Mouse (Mus musculus) MN1 (cell line): ENCODE results near the gene Camta1.

Experiments used
- DNase-seq: peaks from one replicate; pipeline ENCODE4 v3.0.0-alpha.2; 2016; ENCODE audit warnings: low spot score

Camta1 gene

DNA sequence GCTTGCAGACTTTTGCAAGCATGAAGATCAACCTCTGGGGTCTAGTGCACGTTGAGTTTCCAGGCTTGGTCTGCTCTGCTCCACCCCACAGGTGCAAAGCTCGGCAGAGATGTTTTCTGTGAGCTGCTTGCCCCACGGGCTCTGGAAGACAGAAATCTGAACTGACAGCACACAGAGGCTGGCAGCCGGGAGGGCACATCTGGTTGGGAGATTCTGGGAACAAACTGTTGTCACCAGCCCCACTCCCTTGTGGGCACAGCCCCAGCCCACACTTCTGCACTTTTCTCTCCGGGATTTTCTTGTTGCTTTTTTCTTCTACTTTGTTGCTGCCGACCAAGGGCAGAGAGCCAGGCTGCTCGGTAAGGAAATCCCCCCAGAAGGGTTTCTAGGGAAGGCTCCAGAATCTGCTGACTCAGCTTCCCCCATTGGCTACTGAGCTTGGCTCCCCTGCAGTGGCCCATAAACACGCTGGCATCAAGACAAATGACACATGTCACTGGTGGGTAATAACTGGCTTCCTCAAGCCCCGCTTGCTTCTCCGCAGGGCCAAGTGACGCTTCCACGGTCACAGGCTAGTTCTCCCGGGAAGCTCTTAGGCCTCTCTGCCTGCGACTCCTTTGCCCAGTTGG is 597.8 kb downstream of the Camta1 start:
- no peak for DNase-seq

DNA sequence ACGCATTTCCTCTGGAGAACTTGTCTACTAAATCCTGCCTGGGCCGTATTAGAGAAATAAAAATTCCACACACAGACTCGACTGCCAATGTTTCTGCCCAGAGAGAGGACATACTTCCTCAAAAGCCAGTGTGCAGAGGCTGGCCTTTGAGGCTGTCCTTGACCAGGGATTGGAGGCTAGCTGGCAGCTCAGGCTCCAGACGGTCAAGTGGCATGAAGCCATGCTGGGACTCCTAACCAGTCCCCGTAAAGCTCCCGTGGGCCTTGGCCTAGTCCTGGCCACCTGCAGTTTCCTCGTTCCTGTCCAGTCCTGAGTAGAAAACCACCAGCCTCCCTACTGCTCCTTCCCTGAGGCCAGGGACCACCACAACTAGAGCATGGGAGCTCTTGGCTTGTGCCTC is 598.6 kb downstream of the Camta1 start:
- DNase-seq = no peak

DNA sequence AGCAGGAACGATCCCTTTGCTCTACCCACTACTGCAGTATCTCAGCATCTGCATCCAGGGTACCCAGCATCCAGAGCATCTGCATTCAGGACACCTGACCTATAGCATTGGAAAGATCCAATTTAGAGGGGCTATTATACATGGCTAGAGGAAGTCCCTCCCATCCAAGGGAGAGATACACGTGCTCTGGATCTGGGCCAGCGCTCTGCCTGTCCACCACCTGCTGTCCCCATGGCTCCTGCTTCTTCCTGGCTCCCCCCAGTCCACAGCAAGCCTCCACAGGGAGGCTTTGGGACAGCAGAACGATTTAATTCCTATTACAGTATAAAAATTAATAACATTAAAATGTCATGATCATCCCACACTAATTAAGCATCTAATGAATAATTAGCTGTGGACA is 605.1 kb downstream of the Camta1 start:
- no peak for DNase-seq

DNA sequence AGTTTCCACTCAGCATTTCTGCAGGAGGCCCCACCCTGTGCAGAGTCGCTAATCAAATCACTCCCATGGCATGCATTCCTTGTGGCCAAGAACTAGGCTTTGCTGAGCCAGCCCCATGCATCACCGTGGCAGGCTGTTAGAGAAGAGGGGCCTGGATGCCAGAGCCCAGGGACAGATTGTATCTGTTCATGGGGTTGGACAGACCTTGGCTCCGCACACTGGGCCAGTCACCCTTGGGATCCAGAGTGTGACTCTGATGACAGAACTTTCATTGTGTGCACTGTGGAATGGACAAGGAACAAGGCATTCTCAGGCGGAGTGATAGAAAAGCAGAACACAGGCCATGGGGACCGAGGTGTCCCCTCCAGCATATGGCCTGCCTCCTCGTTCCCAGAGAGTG is 610.9 kb downstream of the Camta1 start:
- no peak for DNase-seq

DNA sequence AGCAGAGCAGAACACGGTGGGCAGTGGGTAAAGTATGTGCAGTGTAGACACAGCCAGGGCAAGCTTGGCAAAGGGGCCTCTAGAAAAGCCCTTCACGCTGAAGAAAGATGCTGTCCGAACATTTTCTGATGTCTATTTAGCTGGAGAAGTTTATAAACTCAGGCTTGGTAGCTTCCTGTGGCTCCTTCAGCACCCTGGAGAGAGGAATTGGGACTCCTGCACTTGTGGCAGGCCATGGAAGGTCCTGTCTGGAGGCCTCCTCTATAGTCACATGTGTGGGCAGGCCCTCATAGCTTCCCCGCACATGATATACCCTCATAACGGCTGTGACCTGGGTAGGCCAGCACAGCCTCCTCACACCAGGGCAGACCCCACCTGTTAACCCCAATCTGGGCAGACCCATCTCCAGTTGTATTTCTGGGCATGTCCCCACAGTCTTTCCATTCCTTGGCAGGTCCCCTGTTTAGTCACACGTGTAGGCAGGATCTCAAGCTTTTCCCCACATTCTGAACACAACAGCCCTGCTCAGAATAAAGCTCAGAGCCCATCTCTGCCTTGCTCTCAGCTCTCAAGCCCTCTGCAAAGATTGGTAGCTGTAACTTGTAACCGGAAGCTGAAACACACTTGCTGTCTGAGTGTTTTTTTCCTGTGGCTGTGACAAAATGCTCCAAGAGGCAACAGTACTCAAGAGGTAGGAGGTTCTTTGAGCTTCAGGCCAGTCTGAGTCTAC is 616.4 kb downstream of the Camta1 start:
- no peak for DNase-seq

DNA sequence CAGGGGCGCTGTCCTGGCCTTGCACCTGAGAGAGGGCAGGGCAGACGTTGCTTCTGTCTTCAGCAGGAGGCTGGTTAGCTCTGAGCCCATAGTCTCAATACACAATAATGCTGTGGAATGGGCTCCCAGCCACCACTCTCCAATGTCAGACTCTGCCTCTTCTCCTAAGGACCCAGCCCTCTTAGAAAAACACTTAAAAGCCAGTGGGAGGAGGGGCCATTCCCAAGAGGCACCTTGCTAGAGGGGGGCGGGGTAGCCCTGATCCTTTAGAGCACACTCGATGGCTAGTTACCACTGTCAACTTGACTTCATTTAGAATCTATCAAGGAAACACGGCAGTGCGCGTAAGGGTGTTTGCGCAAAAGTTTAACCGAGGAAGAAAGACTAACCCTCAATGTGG is 618.2 kb downstream of the Camta1 start:
- DNase-seq = no peak

DNA sequence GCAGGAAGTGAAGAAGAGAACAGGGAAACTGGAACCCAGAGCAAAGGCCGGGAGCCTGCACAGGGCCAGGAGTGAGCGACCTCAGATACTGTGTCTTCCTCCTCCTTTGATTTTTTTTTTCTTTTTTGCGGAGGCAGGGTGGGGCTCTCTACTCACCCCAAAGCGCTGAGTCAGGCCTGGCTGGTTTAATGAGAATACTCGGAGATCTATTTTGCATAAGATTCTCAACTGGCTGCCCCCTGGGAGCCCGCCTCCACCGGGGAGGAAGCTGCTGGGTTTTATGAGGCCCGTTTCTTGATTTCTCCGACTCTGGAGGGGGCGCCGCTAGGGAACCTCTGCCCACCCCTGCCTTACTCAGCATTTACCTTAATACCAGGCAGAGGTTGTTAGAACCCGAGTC is 618.9 kb downstream of the Camta1 start:
- peak; percentile 60 for DNase-seq

DNA sequence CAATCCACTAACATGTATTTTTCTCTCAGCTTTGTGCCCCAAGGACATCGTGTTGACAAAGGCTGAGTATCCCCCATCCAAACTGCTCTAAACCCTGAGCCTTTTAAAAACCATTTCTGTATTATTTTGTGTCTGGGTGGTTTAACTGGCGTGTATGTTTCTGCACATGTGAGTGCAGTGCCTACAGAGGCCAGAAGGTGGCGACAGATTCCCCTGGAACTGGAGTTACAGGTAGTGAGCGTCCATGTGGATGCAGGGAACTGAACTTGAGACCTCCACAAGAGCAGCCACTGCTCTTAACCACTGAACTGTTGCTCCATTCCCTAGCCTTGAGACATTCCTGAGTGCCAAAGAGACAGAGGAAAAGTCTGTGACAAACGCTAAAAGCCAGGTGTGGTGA is 621.2 kb downstream of the Camta1 start:
- DNase-seq = no peak

DNA sequence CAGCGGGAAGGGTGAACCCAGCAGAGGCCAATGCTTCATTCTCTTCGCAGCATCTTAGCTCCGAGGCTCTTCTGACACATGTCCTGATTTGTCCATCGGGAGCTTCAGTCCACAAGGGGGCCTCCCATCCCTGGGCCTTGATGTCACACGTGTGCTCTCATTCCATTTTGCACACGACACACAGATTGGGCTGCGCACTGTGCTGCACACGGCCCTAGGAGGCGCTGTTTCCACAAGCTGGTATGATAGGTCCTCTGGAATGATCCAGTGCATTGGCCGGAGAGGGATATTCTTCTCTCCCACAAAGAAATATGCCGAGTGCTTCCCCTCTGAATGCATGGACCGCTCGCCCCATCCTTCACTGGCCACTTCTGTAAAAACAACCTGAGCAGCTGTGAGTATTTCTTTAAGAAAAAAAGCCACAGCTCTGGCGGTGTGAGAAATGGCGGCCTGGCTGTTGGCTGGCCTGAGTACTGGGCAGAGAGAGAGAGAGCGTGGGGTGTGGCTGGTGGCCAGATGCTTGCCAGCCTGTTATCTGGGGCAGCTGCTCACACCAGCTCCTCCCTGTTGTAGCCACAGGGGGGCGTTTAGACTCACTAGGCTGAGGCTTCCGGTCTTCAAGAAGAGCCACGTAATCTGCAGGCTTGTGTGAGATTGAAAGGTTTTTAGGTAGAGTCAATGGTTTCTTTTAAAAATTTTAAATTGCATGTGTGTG is 622.5 kb downstream of the Camta1 start:
- DNase-seq = no peak

DNA sequence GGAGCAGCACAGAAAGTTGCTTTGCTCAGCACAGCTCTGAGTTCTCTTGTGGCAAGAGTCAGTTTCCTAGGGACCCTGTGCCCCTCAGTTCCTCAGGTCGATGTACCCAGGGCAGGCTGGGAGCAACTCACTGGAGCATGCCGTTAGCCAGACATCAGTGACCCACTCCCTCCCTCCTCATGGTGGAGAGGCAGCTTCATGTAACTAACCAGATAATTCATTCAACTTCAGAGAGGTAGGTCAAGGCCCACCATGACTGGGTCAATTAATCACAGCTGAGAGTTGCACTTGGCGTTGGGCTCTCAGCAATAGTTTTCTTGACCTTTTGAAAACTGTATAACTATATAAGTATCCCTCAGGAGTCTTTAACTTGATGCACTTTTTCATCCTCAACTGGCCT is 624.2 kb downstream of the Camta1 start:
- DNase-seq = no peak

DNA sequence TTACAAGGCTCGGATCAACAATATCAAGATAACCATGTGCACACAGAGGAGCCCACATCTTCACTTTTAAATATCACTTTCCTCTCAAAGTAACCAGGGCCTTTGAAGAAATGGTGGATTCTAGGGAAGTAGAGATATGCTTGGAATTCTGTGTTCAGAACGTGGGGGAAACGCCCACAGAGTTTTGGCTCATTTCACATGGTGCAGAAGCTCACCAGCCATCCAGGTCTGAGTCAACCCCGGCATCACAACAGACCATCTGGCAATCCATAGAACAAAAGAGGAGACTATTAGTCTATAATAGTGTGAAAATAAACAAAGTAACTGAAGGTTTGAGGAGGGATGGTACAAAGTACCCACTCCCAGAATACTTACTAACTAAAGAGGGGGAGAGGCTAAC is 626.7 kb downstream of the Camta1 start:
- no peak for DNase-seq

DNA sequence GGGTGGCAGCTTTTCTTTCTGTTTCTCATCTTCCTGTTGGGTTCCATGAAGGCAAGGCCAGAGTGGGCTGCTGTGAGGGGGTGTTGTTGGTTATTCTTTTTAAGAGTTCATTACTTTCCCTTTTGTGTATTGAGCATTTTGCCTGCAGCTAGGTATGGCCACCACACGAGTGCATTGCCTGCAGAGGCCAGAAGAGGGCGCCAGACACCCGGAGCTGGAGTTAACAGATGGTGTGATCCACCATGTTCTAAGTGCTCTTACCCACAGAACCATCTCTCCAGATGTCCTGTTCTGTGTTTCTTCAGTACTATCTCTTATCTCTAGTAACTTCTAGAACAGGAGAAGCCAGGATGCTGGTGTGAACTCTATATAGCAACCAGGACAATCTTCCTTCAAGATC is 629.6 kb downstream of the Camta1 start:
- DNase-seq = no peak

DNA sequence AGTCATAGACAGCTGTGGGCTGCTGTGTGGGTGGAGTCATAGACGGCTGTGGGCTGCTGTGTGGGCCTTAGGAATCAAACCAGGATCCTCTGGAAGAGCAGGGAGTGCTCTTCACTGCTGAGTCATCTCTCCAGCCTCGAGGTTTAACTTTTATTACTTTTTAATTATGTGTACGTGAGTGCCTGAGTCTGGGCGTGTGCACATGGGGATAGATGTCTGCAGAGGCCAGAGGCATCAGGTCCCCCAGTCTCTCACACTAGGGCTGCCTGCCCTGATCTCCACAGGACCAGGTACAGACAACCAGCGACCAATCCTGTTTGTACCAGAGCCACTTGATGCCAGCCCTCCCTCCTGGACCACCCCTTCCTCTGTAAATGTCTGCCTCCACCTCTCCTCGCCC is 632.6 kb downstream of the Camta1 start:
- DNase-seq = no peak

DNA sequence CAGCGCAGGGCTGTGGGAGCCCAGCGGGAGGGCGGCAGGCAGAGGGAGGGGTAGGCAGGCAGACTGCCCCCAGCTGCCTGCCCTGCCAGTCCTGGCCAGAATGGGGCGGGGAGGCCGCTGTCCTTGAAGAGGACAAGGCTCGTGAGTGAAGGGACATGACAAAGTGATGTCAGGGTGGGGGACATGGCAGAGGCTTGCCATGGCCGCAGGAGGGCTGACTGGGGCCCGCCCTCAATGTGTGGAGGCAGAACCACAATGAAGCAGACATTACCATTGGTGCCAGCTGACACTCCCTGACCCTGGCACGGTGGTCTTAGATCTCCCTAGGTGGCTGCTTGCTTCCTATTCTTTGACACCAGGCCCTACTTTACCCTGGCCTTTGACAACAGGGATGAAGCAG is 635.2 kb downstream of the Camta1 start:
- DNase-seq = no peak

DNA sequence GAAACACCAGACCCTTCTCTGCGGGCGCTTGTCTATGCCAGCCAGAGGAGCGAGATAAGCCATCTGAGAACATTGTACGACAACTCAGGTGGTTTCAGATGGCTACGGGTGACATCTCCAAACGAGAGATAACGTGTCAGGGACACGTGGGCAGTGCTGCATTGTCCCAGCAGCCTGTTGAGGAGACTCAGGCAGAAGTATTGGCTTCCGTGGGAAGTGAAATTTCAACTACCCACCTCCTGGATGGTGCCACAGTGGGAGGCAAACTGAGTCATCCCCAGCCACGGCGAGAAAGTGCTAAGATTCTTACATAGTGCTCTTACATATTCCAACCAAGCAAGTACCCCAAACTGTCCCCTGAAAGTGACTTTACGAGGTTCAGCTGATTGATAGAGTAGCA is 637.7 kb downstream of the Camta1 start:
- no peak for DNase-seq

DNA sequence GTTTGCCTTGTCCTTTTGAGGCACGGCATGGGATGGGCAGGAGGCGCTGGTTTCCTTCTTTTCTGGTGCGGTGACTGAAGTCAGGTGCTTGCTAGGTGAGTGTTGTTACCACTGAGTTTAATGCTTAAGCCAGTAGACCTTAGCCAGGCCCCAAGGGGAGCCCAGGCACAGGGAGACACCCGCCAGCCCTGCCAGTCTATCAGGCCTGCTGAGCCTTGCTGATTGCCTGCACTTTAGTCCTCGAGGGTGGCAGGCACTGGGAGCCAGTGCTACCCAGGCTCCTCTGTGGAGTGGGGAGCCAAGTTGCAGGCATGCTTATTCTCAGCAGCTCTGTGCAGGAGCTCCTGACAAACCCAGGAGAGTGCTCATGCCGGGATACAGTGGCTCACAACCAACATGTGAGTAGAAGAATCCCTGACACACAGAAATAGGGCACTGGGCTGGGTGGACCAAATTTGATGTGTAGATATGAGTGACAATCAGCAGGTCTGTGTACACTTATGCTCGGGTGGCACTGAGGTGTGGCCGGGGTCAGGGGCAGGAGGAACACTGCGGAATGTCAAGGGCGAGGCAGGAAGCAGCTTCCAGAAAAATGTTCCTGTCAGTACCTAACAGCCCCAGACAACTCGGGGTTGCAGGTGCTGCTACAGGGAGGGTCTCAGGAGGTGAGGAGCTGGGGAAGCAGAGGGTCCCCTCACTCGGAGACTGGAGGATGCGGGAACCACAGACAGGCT is 638.2 kb downstream of the Camta1 start:
- DNase-seq = no peak

DNA sequence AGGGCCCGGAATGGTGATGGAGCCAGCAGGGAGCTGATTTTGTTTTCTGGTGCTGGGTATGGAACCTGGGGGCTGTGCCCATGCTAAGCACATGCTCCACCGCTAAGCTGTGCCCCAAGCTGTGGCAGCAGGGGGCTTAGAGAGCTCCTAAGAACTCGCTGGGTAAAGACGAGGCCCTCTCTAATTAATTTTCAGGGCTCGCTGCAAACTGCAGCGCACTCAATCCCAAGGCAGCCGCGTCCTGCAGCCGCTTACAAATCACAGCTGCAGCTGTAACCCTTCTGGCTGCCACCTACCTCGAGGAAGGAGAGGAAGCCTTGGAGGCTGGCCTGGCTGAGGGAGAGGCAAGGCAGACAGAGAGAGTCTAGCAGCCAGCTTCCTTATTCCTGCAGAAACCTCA is 639.0 kb downstream of the Camta1 start:
- no peak for DNase-seq

DNA sequence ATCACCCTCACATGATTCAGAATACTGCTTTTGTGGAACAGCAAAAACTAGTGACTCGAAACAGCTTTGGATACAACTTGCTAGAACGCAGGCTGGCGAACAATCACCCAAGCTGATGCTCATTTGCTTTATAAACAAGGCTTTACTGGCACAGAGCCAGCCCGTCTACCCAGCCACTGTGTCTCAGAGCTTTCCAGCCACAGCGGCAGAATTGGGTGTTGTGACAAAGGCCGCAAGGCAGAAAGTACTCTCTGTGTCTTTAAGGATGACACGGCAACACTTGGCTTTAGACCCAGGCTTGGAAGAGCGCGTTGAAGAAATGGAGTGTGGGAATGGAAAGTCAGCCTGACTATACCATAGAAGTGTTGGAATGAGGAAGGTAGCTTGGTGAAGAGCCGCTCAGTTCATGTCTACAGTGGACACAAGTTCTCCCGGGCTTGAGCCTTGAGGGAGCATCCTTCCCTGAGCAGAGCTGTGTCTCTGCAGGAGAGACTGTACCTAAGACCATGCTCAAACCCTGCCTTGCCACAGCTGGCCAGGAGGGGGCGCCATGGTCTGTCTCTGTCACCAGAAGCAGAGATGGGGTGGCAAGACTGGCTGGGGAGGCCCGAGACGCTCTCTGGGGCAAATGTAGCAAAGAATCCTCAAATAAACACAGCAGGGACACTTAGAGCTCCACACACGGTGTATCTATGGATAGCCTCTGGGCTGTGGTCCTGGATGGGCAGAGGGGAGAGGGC is 645.0 kb downstream of the Camta1 start:
- DNase-seq = peak; percentile 32

DNA sequence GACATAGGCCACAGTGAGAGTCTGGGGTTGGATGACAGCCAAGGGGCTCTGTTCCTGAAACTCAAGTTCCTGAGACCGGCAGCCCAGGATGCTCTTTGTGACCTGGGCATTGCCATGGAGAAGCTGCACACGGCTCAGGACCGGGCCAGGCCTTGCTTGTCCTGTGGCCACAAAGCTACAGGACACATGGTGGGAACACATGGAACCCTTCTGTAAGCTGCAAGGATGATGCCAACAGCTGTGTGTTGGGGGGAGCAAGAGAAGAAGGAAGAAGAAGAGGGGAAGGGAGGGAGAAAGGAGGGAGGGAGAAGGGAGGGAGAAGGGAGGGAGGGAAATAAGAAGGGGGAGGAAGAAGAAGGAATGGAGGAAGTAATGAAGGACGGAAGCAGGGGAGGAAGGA is 645.8 kb downstream of the Camta1 start:
- DNase-seq = no peak

DNA sequence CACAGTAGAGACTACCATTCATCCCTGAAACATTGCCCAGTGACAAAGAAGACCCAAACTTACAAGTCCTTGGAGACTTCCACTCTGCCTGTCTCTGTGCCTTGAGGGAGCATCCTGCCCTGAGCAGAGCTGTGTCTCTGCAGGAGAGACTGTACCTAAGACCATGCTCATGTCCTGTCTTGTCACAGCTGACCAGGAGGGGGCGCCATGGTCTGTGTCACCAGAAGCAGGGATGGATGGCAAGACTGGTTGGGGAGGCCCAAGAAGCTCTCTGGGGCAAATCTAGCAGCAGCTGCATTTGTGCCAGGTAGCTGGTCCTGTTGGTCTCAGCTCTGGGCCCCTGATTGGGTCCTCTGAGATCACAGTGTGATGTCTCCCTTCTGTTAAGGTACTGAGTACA is 646.5 kb downstream of the Camta1 start:
- peak; percentile 20 for DNase-seq

DNA sequence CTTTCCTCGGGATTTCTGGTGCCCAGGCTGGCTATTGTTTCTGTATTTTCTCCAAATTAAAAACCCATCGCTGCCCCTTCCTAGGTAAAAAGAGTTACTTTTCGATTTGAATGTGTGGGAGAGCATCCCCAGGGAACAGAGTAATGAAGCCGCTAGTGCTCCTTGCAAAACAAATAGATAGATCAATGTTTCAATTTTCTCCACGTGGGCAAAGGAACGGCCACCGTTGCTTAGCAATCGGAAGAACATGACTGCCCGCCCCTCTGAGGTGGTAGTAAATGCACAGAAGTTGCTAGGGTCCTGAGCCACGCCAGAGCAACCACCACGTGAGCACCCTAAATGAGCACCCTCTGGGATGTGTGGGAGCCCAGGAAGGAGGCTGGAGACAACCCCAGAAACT is 648.2 kb downstream of the Camta1 start:
- DNase-seq = peak; percentile 41

DNA sequence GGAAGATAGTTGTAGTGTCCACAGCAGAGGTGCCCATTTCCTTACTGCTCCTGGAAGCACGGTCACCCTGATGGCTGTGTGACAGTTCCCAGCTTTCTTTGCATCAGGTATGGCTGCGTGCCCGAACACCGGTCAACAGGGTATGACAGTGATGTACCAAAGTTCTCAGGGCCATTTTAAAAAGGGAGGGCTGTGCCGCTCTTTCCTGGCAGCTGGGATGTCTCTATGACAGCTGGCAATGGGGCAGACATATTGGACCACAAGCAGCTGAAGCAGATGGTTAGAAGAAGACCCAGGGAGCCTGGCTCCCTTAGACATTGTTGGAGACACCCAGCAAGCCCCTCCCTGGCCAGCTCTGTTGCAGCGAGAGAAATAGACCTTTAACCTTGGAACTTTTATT is 649.7 kb downstream of the Camta1 start:
- no peak for DNase-seq
